Mouse (Mus musculus) embryonic facial prominence, embryonic 10.5 days (tissue): ENCODE measurements around the gene Dus3l. TPM values are rescaled to one million over a fixed set of nuclear protein-coding genes. Genes with fewer than 3 reads are reported as not detected.

Source experiments
- DNase-seq: peaks from one replicate; pipeline ENCODE4 v3.0.0-alpha.2; 2017; ENCODE audit warnings: low spot score
- H3K27ac ChIP-seq: fragments of 300-500 bp; sonication (generic); replicated peaks from 2 replicates; pipeline ENCODE4 v1.5.1; 2016; ENCODE audit warnings: mild to moderate bottlenecking
- H3K27me3 ChIP-seq: fragments of 300-500 bp; sonication (generic); replicated peaks from 2 replicates; pipeline ENCODE4 v1.6.1; 2016; ENCODE audit warnings: low read depth, mild to moderate bottlenecking; ENCODE audit not compliant: poor library complexity, severe bottlenecking
- H3K36me3 ChIP-seq: fragments of 300-500 bp; sonication (generic); replicated peaks from 2 replicates; pipeline ENCODE4 v1.6.1; 2016; ENCODE audit warnings: mild to moderate bottlenecking, moderate library complexity
- H3K4me1 ChIP-seq: fragments of 300-500 bp; sonication (generic); 2 replicates; pipeline ENCODE4 v1.6.1; 2016
- H3K4me3 ChIP-seq: fragments of 300-500 bp; sonication (generic); 2 replicates; pipeline ENCODE4 v1.5.1; 2016; ENCODE audit warnings: mild to moderate bottlenecking, moderate library complexity
- H3K9me3 ChIP-seq: fragments of 300-500 bp; sonication (generic); 2 replicates; pipeline ENCODE4 v1.6.1; 2016; ENCODE audit warnings: mild to moderate bottlenecking
- WGBS: fragments of 180-500 bp; shearing (Covaris S2); methylation state at CpG from one replicate; pipeline ENCODE4 v1.1.7; 2016; 5-methylcytosine and 5-hydroxymethylcytosine counted together
- polyA plus RNA-seq: library from polyadenylated mRNA; unstranded; fragments of >200 nt; fragmentation: Nextera tagmentation; extraction: Ambion mirVana; gene quantifications from 2 replicates; pipeline ENCODE4 v1.2.1, GENCODE M21; 2016

The Dus3l gene
- polyA plus RNA-seq, result 45.0 and 45.6 TPM in 2 replicates

DNA sequence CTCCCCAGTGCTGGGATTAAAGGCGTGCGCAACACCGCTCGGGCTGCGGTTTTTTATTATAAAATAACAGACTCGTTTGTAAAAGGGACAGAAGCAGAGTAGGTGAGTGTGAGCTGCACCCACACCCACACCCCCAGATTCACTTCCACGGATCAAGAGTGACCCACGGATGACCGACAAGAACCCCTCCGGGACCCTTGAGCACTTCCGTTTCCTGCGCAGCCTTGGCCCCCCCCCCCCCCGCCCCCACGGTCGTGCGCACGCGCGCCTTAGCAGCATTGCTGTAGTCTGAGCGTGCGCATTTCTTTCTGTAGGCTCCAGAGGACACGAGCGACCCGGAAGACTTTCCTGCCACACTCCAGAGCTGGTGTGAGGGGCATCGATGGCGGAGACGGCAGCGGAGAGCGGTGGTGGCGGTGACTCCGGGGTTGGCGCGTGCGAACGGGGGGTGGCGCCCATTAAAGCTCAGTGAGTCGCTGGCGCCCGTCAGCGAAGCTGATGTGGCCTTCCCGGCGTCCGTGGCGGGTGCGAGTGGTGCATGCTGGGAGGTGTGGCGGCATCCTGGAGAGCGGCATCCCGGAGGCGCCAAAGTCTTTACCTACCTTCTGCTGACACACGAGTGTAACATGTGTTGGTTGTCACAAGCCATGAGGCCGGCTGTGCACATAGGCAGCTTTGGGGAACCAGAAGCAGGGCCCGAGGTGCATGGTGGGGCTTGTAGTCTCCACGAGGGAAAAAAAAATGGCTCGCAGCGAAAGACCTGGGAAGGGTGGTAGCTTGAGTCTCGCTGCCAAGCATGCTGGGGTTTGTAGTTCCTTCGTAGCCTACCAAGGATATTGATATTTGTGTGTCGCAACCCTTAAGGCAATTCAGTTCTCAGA lies at the start of gene Dus3l:
Dus3l (plus strand) TSS at position 284 of the 881 bp plus-strand sequence.
- Histone ChIP-seq H3K4me1 (peaks cover 29% of the 10 kb centered on the region), H3K9me3 (no peaks in the 10 kb centered on the region), H3K27ac (peak within 1 kb of the TSS; percentile 97), H3K4me3 (peak within 1 kb of the TSS; percentile 89), H3K36me3 (peaks cover 35% of the 10 kb centered on the region), H3K27me3 (peaks cover 19% of the 10 kb centered on the region)
- DNase-seq, result peak; percentile 94
- WGBS, result 2% methylated on average over 58 of the region's 58 CpGs

GRCm38 (mm10) chr17:56715360-56715759 lies 49.2 kb upstream of the Dus3l start:
- Histone ChIP-seq H3K36me3 (peaks cover 33% of the 10 kb centered on the region), H3K9me3 (no peaks in the 10 kb centered on the region), H3K4me3 (peak overlapping the region; percentile 68; the same call in 1 of the 2 replicates), H3K4me1 (peaks cover 31% of the 10 kb centered on the region), H3K27ac (no peak overlapping the region; the same call in 1 of the 2 replicates), H3K27me3 (no peaks in the 10 kb centered on the region)
- 60% methylated on average over 11 of the region's 11 CpGs for WGBS
- no peak for DNase-seq

- peaks cover 31% of the 10 kb centered on the region for H3K4me1 ChIP-seq
- no peaks in the 10 kb centered on the region for H3K27me3 ChIP-seq
- no peaks in the 10 kb centered on the region for H3K9me3 ChIP-seq
- no peak for DNase-seq
- peaks cover 33% of the 10 kb centered on the region for H3K36me3 ChIP-seq
- peak overlapping the region; percentile 85 for H3K27ac ChIP-seq
- 29% methylated on average over 22 of the region's 22 CpGs for WGBS
- peak overlapping the region; percentile 68 for H3K4me3 ChIP-seq
Observed at GRCm38 (mm10) chr17:56715914-56716654, 48.5 kb upstream of the Dus3l start.

- Histone ChIP-seq H3K36me3 (peaks cover 33% of the 10 kb centered on the region), H3K27ac (peak overlapping the region; percentile 90), H3K27me3 (no peaks in the 10 kb centered on the region), H3K4me3 (peak overlapping the region; percentile 68), H3K9me3 (no peaks in the 10 kb centered on the region), H3K4me1 (peaks cover 31% of the 10 kb centered on the region)
- peak; percentile 98 for DNase-seq
- under 1% methylated on average over 55 of the region's 55 CpGs for WGBS
Observed at GRCm38 (mm10) chr17:56716655-56717362, 47.7 kb upstream of the Dus3l start.

- Histone ChIP-seq H3K4me1 (peaks cover 31% of the 10 kb centered on the region), H3K36me3 (peaks cover 33% of the 10 kb centered on the region), H3K27me3 (no peaks in the 10 kb centered on the region), H3K27ac (peak within 1 kb of the TSS; percentile 90), H3K9me3 (no peaks in the 10 kb centered on the region), H3K4me3 (peak within 1 kb of the TSS; percentile 68)
- under 1% methylated on average over 59 of the region's 59 CpGs for WGBS
- DNase-seq, result peak; percentile 97
Observed at GRCm38 (mm10) chr17:56717363-56718058, 47.0 kb upstream of the Dus3l start, which contains the start of the genes Ndufa11 and Vmac. TSS of gene Ndufa11 (plus strand) at chr17:56717767. TSS of gene Vmac (minus strand) at chr17:56718022.

DNA sequence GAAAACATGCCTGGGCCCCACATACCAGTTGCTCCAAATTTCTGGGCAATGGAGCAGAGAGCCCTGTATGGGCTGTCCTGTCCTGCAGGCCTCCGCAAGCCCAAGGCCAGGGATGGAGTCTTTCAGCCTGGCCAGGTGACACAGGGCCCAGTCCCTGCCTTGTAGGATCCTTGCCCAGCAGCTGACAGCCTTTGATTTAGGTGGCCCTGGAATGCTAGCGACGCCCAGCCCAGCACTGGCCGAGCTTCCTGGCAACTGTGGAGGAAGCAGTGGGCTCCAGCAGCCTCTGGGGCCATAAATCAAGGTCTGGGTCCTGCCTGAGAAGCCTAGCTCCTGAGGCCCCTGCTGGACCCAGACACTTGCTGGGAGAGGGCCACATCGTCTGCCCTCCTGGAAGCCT lies 42.1 kb upstream of the Dus3l start:
- H3K27ac ChIP-seq, result no peak overlapping the region
- H3K36me3 ChIP-seq, result peaks cover 52% of the 10 kb centered on the region
- no peaks in the 10 kb centered on the region for H3K27me3 ChIP-seq
- no peak for DNase-seq
- no peak overlapping the region for H3K4me3 ChIP-seq
- H3K9me3 ChIP-seq, result no peaks in the 10 kb centered on the region
- 92% methylated on average over 5 of the region's 5 CpGs for WGBS
- H3K4me1 ChIP-seq, result peaks cover 28% of the 10 kb centered on the region

- 85% methylated on average over 11 of the region's 11 CpGs for WGBS
- no peak overlapping the region for H3K27ac ChIP-seq
- H3K9me3 ChIP-seq, result no peaks in the 10 kb centered on the region
- H3K4me1 ChIP-seq, result peaks cover 33% of the 10 kb centered on the region
- peaks cover 52% of the 10 kb centered on the region for H3K36me3 ChIP-seq
- no peak for DNase-seq
- H3K4me3 ChIP-seq, result no peak overlapping the region
- no peaks in the 10 kb centered on the region for H3K27me3 ChIP-seq
Observed at GRCm38 (mm10) chr17:56723419-56724161, 41.0 kb upstream of the Dus3l start.

- 8% methylated on average over 7 of the region's 7 CpGs for WGBS
- Histone ChIP-seq H3K27me3 (no peaks in the 10 kb centered on the region), H3K9me3 (no peaks in the 10 kb centered on the region), H3K27ac (no peak overlapping the region), H3K36me3 (peaks cover 32% of the 10 kb centered on the region), H3K4me3 (no peak overlapping the region), H3K4me1 (peaks cover 33% of the 10 kb centered on the region)
- peak; percentile 45 for DNase-seq
Observed at GRCm38 (mm10) chr17:56727029-56727649, 37.4 kb upstream of the Dus3l start.

GRCm38 (mm10) chr17:56727659-56728058 lies 36.9 kb upstream of the Dus3l start:
- H3K9me3 ChIP-seq, result no peaks in the 10 kb centered on the region
- H3K27me3 ChIP-seq, result no peaks in the 10 kb centered on the region
- H3K4me1 ChIP-seq, result peaks cover 33% of the 10 kb centered on the region
- 10% methylated on average over 12 of the region's 12 CpGs for WGBS
- H3K36me3 ChIP-seq, result peaks cover 27% of the 10 kb centered on the region
- H3K4me3 ChIP-seq, result no peak overlapping the region
- DNase-seq, result peak; percentile 60
- H3K27ac ChIP-seq, result 0 out of 2 replicates have a peak overlapping the region, but pooled peaks have one; percentile 16

DNA sequence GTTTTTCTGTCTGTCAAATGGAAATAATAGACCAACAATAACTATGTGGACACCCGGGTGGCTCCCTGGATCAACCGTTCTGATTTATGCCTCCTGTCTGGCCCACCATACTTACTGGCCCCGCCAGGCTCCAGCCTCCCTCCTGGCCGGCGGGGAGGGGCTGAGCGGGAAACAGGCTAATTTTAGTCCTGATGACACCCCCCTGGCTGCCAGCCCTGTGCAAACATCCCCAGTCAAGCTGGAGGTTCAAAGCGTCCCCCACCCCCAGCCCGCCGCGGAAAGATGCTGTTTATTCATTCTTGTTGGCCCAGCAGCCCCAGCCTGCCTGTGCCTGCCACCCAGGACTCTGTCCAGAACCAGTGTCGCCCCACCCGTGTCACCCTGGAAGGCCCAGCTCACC lies 36.4 kb upstream of the Dus3l start:
- Histone ChIP-seq H3K27ac (peak overlapping the region; percentile 16; the same call in 1 of the 2 replicates), H3K4me3 (no peak overlapping the region), H3K36me3 (peaks cover 22% of the 10 kb centered on the region), H3K27me3 (no peaks in the 10 kb centered on the region), H3K9me3 (no peaks in the 10 kb centered on the region), H3K4me1 (peaks cover 33% of the 10 kb centered on the region)
- 30% methylated on average over 12 of the region's 12 CpGs for WGBS
- DNase-seq, result peak; percentile 26

GRCm38 (mm10) chr17:56729151-56729550 lies 35.4 kb upstream of the Dus3l start:
- H3K9me3 ChIP-seq, result no peaks in the 10 kb centered on the region
- 61% methylated on average over 6 of the region's 6 CpGs for WGBS
- H3K27ac ChIP-seq, result no peak overlapping the region
- H3K27me3 ChIP-seq, result no peaks in the 10 kb centered on the region
- H3K36me3 ChIP-seq, result peaks cover 12% of the 10 kb centered on the region
- DNase-seq, result no peak
- peaks cover 33% of the 10 kb centered on the region for H3K4me1 ChIP-seq
- H3K4me3 ChIP-seq, result no peak overlapping the region
